Mouse (Mus musculus) urinary bladder, postnatal 10 days (tissue): ENCODE measurements around the gene Sh2d1b1.

Experiments used
- DNase-seq: peaks from one replicate; pipeline ENCODE4 v3.0.0; 2022; ENCODE audit warnings: low spot score

The Sh2d1b1 gene

DNA sequence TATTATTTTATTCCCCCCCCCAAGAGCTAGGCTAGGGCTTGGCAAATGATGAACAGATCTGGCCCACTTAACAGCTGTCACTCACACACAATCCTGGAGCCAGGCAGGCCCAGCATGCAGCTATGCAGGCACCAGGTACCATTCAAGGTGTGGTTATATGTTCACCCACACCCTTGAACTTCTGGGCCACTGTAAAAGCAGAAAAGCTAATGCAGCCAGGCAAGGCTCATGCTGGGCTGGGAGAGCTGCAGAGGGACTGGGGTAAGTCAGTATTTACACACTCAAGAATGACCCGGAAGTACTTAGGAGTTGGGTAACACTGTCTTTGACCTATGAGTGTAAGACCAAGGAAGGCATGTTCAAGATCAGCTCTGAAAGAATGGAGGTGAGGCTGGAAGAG, 47.2 kb downstream of the Sh2d1b1 start:
- no peak for DNase-seq

GRCm38 (mm10) chr1:170325277-170325676, 48.2 kb downstream of the Sh2d1b1 start:
- no peak for DNase-seq

- no peak for DNase-seq
Measured at GRCm38 (mm10) chr1:170331926-170332325, 54.8 kb downstream of the Sh2d1b1 start.

DNA sequence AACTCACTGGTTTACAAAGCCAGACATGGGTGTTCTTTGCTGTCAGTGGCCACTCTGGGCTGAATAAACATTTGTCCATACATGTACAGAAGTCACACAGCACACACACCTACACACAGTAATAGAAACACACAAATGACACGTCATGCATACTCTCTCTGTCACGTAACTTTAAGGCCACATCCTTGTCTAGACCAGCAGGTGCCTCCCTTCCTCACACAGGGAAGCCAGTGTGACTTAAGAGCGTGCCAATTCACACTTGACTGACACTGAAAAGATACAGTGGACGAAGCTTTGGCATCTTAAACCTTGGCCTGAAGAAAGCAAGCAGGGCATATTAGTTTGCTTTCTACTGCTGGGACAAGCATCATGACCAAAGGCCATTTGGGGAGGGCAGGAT, 55.7 kb downstream of the Sh2d1b1 start:
- no peak for DNase-seq
